Mouse (Mus musculus) brown adipose tissue, adult 24 weeks (tissue): ENCODE data around the gene Otx2. TPM values are rescaled to one million over a fixed set of nuclear protein-coding genes. Genes with fewer than 3 reads are reported as not detected.

Experiments
- H3K27ac ChIP-seq: fragments of 200-500 bp; replicated peaks from 2 replicates; pipeline ENCODE4 v1.5.1; 2012; ENCODE audit warnings: low read depth, mild to moderate bottlenecking, low read length
- H3K4me1 ChIP-seq: fragments of 200-500 bp; 2 replicates; pipeline ENCODE4 v1.6.1; 2012; ENCODE audit warnings: low read length, mixed read lengths; ENCODE audit not compliant: control insufficient read depth, insufficient read depth, insufficient read length
- H3K4me3 ChIP-seq: fragments of 200-500 bp; 2 replicates; pipeline ENCODE4 v1.5.1; 2012; ENCODE audit warnings: low read depth, mild to moderate bottlenecking, low read length, moderate library complexity; ENCODE audit not compliant: insufficient read depth
- polyA plus RNA-seq: library from polyadenylated mRNA; stranded (reverse); fragments of >200 nt; gene quantifications from 2 replicates; pipeline ENCODE4 v1.2.4, GENCODE M21; 2012; ENCODE audit not compliant: missing spikeins, insufficient read depth, insufficient read length

Otx2 gene
- polyA plus RNA-seq, 1 experiment: not detected

DNA sequence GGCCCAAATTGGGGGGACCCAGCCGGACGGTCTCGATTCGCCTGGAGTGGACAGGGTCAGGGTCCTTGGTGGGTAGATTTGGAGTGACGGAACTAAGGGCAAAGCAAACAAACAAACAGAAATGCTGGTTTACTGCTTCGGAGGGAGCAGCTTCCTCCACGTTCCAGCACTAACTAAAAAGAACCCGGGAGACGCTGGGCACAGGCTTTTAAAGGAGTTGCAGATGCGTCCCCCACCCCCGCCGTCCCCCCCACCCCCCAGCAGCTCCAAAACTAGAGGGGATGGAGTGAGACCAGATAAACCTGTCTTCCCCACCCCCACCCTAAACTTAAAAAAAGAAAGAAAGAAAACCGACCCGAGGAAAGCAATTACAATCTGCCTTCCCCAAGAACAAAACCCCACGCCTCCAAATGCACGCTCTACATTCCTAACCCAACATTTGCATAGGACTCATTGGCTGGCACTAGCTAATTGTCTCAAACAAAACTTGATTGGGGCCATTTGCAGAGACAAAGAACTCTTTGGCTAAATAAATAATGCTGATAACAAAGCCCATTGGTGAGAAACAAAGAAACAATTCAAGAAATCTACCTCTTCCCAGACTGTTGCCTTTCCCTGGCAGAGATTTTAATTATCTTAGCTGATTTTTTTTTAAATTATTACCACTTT, 10.9 kb downstream of the Otx2 start:
- no peak overlapping the region for H3K27ac ChIP-seq
- no peaks in the 10 kb centered on the region for H3K4me1 ChIP-seq

DNA sequence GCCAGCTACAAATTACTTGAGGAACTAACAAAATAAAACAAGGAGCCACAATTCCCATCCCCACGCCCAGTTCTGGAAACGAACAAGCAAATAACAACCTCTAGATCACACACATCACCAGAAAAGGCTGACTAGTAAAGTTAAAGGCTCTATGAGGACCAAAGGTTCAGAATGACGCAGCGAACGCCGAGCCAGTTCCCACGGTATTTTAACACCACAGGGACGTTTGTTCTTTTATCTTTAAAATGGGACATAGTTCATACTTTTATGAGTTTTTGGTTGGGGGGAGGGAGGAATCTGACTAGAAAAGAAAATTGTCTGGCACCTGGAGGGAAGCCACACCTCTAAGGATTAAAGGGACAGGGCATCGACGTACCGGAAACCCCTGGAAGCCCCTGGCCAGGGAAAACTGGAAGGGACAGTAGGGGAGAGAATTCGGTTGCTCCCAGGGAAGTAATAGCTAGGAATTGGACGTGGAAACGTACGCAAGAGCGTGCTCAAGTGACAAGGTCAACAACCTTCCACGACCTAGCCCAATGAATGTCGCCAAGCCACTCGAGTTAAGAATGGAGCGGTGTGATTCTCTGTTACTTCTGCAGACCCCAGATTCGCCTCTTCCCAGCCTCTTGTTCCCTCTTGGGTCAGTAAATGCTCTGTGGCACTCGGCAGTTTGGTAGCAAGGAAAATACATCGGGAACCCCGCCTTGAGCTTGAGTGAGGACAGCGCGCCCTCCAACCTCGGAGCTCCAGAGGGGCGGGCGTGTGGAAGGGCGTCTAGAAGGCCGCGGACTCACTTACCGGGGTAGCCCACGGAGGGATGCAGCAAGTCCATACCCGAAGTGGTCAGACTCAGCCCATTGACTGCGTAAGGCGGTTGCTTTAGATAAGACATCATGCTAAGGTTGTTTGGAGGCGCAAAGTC, 11.7 kb downstream of the Otx2 start:
- H3K27ac ChIP-seq: no peak overlapping the region
- no peak overlapping the region for H3K4me3 ChIP-seq
- H3K4me1 ChIP-seq: no peaks in the 10 kb centered on the region

More for the DNA sequence above, 10.9 kb downstream of the Otx2 start:
- H3K4me3 ChIP-seq: no peak overlapping the region

DNA sequence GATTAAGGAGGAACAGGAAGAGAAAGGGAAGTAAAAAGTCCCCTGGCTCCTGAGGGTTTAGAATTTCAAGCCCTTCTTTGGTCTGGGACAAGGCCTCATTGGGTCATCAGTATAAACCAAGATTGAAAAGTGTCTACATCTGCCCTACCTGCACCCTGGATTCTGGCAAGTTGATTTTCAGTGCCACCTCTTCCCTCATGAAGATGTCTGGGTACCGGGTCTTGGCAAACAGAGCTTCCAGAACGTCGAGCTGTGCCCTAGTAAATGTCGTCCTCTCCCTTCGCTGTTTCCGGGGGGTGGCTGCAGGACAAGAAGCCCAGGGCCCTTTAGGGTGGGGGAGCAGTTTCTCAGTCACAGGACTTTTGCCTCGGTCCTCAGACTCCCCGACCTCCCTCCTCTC, 12.5 kb downstream of the Otx2 start:
- H3K27ac ChIP-seq: no peak overlapping the region
- H3K4me3 ChIP-seq: no peak overlapping the region
- H3K4me1 ChIP-seq: no peaks in the 10 kb centered on the region

DNA sequence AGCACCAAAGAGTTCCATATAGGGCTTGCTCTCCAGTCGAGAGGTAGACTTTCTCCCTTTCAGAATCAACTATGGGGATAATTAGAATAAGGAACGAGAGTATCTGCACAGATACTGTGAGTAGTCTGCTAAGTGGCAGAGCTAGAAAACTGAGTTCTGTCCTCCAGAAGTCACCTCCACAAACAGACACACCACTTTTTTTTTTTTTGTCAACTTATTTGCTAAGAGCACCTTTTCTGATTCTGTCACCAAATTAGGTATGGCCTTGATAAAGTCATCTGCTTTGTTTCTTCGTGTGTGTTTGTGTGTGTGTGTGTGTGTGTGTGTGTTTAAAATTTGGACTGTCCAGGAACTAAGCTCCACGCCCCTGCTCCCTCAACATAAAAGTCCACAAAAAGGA, 13.0 kb downstream of the Otx2 start:
- H3K4me3 ChIP-seq: no peak overlapping the region
- no peak overlapping the region for H3K27ac ChIP-seq
- no peaks in the 10 kb centered on the region for H3K4me1 ChIP-seq

DNA sequence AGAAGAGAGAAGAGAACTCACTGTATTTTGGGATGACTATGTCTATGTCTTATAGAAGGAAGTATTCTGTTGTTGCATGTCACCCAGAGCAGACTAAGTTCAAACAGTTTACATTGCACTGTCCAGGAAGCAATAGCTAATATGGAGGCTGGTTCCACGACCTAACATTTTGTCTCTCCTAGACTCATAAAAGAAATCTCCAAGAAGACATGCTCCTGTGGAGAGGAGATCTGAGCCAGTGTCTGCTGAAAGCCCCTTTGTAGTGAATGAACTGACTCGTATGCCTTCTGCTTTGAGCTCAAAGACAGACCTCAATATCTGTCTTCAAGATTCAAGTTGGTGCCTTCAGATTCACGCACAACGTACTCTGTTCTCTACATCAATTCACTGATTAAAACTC, 14.0 kb downstream of the Otx2 start:
- no peak overlapping the region for H3K27ac ChIP-seq

DNA sequence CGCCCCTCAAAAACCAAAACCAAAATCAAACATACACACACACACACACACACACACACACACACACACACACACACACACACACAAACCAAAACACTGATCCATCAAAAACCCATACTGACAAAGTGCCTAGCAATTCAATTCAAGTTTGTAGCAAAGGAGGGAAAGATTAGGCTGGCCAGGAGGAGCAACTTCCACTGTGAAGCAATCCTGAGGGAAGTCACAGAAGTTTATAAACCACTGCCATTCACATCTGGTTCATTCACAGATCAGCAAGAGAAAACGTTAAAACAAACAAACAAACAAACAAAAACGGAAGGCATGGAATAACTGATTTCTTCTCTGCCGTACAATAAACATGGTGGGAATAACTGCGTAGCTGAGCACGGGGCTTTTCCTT, 16.4 kb downstream of the Otx2 start:
- Histone ChIP-seq H3K27ac (no peak overlapping the region), H3K4me1 (no peaks in the 10 kb centered on the region), H3K4me3 (no peak overlapping the region)

More for the DNA sequence above, 14.0 kb downstream of the Otx2 start:
- H3K4me1 ChIP-seq: no peaks in the 10 kb centered on the region
- H3K4me3 ChIP-seq: no peak overlapping the region

DNA sequence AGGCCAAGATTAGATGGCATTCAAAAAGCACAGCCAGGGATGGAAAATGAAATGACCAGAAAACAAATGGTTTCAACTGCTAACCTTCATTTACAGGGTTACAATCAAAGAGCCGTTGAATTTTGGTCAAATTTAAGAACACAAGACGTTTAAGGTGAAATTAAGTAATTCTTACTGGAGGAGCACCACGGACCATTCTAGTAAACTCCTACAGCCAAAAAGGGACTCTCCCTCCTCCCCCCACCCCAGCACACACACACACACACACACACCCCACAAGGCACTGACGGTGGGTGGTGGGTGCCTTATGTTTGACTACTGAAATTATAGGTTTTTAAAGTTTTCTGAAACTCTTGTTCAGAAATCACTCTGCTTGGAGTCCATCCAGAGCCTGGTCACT, 16.9 kb downstream of the Otx2 start:
- Histone ChIP-seq H3K4me3 (no peak overlapping the region), H3K4me1 (no peaks in the 10 kb centered on the region), H3K27ac (no peak overlapping the region)

DNA sequence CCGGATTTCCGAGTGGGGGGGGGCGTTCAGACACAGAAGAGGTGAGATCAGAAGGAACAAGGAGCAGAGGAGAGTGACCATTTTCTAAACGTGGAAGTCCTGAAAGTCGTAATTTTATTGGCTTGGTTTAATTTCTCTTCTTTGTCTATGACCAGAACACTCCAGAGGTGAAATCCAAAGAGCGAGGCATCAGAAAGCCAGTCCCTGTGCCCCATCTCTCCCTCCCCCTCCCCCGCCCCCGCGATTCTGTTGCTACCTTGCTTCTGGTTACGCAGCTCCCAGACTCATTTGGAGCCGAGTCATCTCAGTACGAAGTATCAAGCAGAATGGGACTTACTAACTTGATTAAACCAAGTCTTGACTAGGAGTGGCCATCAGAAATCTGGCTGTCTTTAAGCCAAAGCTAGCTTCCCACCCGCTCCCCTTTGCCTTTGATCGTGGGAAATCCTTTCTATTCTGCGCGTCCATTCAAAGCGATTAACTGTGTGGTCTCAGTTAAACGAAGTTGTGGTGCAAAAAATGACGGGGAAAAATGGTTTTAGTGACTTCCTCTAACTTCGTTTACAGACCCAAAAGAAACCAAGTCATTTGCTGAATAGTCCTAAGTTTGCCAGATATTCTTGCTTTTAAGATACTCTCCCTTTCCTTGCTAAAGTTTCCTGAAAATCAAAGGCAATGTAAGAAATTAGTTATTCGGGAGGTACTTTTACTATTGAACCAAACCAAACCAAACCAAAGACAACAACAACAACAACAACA, 17.6 kb downstream of the Otx2 start:
- no peak overlapping the region for H3K27ac ChIP-seq
- H3K4me1 ChIP-seq: no peaks in the 10 kb centered on the region
- no peak overlapping the region for H3K4me3 ChIP-seq

DNA sequence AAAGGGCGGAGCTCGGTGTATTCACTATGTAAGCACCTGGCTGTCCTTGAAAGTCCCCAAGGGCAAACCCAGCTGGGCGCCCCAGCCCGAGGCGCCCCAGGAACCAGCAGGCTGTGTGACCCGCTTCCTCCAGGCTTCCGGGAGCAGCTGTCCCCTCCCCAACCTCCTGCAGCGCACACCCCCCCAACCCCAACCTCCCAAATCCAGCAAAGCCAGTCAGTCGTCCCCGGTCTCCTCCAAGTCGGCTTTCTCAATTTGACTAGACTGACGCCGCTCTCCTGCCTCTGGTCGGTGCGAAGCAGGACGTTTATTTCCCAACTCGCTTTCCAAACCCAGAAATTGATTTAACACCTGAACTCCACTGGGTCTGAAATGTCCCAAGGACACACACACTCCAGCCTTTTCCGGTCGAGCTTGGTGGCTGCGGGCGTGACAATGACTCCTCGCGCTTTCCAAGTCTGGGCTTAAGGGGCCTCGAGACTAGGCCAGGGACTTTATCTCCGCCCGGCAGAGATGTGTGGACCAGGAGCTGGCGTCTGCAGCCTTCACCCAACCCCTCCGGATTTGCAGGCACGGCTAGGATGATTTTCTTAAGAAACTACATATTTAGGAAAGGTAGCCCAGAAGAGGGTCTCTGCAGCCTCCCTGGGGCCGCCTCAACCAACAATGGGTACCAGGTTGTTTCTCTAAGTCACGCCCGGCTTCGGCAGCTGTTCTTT, 18.4 kb downstream of the Otx2 start:
- Histone ChIP-seq H3K4me1 (no peaks in the 10 kb centered on the region), H3K4me3 (no peak overlapping the region)

DNA sequence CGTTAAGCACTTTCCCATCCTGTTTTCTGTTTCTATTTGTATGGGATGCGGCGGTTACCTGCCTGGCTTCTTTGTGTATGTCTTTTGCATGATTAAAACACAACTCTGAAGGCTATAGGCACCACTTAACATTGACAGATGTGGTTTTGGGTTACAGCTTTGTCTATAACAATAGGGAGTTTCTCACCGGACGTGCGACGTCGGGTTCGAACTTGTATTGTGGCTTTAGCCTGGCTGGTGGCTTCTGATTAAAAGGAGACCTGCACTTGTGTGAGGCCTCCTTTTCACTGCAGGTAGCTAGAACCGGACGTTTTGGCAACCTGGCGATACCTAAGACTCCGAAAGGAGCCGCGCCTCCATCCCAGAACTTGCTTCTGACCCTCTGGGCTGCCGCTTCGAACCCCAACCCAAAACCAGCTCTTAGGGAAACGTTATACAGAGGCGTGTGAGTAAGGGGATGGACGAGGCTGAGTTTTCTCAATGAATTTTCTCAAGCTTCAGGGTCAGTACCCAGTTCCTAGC, 19.0 kb downstream of the Otx2 start:
- Histone ChIP-seq H3K27ac (no peak overlapping the region), H3K4me1 (no peaks in the 10 kb centered on the region), H3K4me3 (no peak overlapping the region)

More for the DNA sequence above, 18.4 kb downstream of the Otx2 start:
- no peak overlapping the region for H3K27ac ChIP-seq

DNA sequence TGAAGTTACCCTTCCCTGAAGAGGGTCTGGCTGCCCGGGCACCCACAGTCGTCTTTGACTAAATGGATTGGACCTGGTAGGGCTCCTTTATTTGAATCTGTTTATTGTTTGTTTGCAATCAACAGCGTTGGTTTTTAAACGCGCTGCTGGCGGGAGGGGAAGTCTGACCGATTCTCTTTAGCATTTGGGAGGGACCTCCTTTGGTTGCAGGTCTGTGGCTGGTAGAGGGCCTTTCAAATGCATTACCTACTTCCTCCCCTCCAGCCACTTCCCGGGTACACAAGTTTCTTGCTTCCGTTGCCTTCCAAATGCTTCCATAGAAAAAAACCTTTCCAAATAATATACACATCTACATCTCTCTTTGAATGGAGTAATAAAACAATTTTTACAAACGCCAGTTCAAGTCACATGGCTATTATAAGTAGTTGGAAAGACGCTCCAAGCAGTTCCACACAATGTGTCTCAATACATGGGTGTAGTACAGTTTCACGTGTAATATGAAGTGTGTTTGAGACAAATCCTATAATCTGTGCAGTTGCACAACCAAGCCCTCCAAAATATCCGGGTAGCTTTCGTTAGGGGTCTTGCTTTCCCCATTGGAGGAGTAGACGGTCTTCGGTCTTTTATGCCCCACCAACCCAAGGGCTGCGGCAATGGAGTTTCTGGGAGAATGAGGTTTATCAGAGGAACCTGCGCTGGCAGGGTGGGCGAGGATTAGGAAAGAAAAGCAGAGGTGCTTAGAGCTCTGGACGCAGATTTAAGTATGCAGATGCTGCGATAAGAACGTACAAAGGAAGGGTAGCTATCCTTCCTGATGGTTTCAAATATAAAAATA, 19.7 kb downstream of the Otx2 start:
- no peaks in the 10 kb centered on the region for H3K4me1 ChIP-seq
- no peak overlapping the region for H3K27ac ChIP-seq
- H3K4me3 ChIP-seq: no peak overlapping the region

DNA sequence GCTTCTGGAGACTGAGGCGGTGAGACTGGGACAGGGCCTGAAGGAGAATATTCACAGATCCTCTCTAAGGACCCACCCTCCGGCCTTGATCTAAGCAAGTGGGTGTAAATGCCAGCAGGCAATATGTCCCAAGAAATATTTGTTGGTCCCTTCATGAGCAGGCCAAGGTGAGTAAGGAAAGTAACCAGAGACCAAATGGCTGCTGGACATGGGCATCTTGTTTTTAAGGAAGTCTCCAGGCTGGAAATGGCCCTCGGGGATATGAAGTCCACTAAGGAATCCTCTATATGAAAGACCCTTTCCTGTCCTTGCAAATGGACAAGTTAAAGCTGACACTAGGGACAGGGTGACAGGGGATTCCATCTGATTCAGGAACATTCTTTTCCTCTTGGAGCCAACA, 20.5 kb downstream of the Otx2 start:
- Histone ChIP-seq H3K4me3 (no peak overlapping the region), H3K4me1 (no peaks in the 10 kb centered on the region), H3K27ac (no peak overlapping the region)

DNA sequence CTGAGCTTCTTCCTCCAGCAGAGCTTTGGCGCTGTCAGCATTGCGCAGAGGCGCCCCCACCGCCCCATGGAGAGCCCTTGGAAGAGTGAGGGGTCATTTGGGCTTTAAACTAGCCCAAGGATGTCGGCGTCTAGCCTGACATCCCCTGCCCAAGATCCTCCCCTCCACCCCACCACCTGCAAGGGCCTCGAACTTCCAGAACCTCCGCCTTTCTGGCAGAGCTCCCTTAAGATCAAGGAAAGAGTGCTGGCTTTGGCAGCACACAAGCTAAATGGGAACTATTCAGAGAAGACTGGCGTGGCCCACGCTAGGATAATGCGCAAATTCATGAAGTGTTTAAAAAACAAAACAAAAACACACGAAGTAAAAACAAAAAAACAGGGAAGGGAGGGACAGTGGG, 21.4 kb downstream of the Otx2 start:
- H3K4me1 ChIP-seq: no peaks in the 10 kb centered on the region
- H3K27ac ChIP-seq: no peak overlapping the region
- H3K4me3 ChIP-seq: no peak overlapping the region
